Mouse (Mus musculus) brown adipose tissue, adult 24 weeks (tissue): ENCODE data around the gene Srsy. TPM values are rescaled to one million over a fixed set of nuclear protein-coding genes. Genes with fewer than 3 reads are reported as not detected.
"Not testable (repeated sequence)": the region's sequence is repeated elsewhere in the genome, so short reads cannot be mapped to it uniquely, and the experiment has no call there.

Experiments used
- H3K27ac ChIP-seq: fragments of 200-500 bp; replicated peaks from 2 replicates; pipeline ENCODE4 v1.5.1; 2012; ENCODE audit warnings: low read depth, mild to moderate bottlenecking, low read length
- H3K4me1 ChIP-seq: fragments of 200-500 bp; 2 replicates; pipeline ENCODE4 v1.6.1; 2012; ENCODE audit warnings: low read length, mixed read lengths; ENCODE audit not compliant: control insufficient read depth, insufficient read depth, insufficient read length
- H3K4me3 ChIP-seq: fragments of 200-500 bp; 2 replicates; pipeline ENCODE4 v1.5.1; 2012; ENCODE audit warnings: low read depth, mild to moderate bottlenecking, low read length, moderate library complexity; ENCODE audit not compliant: insufficient read depth
- polyA plus RNA-seq: library from polyadenylated mRNA; stranded (reverse); fragments of >200 nt; gene quantifications from 2 replicates; pipeline ENCODE4 v1.2.4, GENCODE M21; 2012; ENCODE audit not compliant: missing spikeins, insufficient read depth, insufficient read length

Srsy gene
- polyA plus RNA-seq, result not detected in 2 replicates

- H3K27ac ChIP-seq, H3K4me1 ChIP-seq: not testable (repeated sequence)
Observed at GRCm38 (mm10) chrY:17937230-17937629, at the start of gene Srsy. Srsy (minus strand) TSS chrY:17937330.

More at GRCm38 (mm10) chrY:17937230-17937629, at the start of gene Srsy:
- not testable (repeated sequence) for H3K4me3 ChIP-seq

Other genes starting within 250 kb of the Srsy start
- gene Gm21904, start 91.1 kb downstream of the Srsy start, polyA plus RNA-seq, result not detected in 2 replicates
- not detected in 2 replicates for gene Gm20772, start 62.6 kb downstream of the Srsy start, polyA plus RNA-seq
- not detected in 2 replicates for gene Gm20831, start 62.6 kb downstream of the Srsy start, polyA plus RNA-seq
- gene Gm21764, start 124.5 kb upstream of the Srsy start, polyA plus RNA-seq, result not detected in 2 replicates
- gene Ssty1, start 151.8 kb upstream of the Srsy start, polyA plus RNA-seq, result not detected in 2 replicates